Comparison of ENCODE assay signal across 27 mouse cellular contexts in the genomic region with DNA sequence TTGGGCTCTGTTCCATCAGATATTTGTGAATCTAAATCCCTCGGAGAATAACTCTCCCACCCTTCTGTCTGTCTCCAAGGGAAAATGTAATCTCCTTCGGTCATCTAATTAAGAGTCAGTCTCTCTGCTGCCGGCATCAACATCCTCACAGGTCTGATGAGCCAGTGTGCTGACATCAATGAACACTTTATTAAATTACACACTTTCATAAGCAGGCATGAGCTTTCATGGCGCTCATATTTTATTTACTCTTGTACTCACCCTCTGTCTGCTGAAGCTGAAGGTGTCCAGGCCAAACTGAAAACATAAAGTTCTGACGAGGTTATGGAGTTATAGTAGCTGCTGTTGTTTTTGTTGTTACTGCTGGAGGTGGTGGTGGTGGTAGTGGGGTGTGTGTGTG.
A peak's percentile ranks its signal among the peaks of the same experiment; 100 is the strongest.
DNase-seq lines count a peak whose midpoint lies in the region; ATAC-seq and TF ChIP-seq lines count a peak whose summit lies in the region.
"Had no signal": no experiment of that assay in that cellular context is flagged by ENCODE, and none has a peak within 500 bp of the region (broad histone marks: within the 10 kb centered on the region; RNA-seq: fewer than 3 reads in every experiment).

No protein-coding gene starts in this region.

- no peaks in the 10 kb centered on the region for H3K79me2 ChIP-seq in myocyte (ENCODE audit: control insufficient read depth, insufficient read depth)

- no peak overlapping the region for H3K9ac ChIP-seq in hindbrain, postnatal 0 days (replicated peaks; ENCODE audit: low read length)
- H3K9ac ChIP-seq in hindbrain, embryonic 12.5 days: no peak overlapping the region
- H3K9ac ChIP-seq in midbrain, postnatal 0 days (replicated peaks; ENCODE audit: low read length, poor library complexity, severe bottlenecking): no peak overlapping the region
- no peak overlapping the region for H3K9ac ChIP-seq in midbrain, embryonic 13.5 days (replicated peaks)
- H3K9ac ChIP-seq: forebrain, embryonic 13.5 days; heart, embryonic 13.5 days; hindbrain, embryonic 15.5 days had no signal

- 41% methylated on average over 5 of the region's 5 CpGs for WGBS in hindbrain, postnatal 0 days
- 75% methylated on average over 5 of the region's 5 CpGs for WGBS in hindbrain, embryonic 12.5 days
- WGBS in midbrain, postnatal 0 days: 44% methylated on average over 5 of the region's 5 CpGs
- WGBS in midbrain, embryonic 13.5 days: 59% methylated on average over 5 of the region's 5 CpGs

- ATAC-seq in hindbrain, postnatal 0 days: peak; percentile 35; the same call in 1 of the 2 replicates
- ATAC-seq in hindbrain, embryonic 12.5 days (ENCODE audit: low FRiP score): no peak
- ATAC-seq in midbrain, postnatal 0 days (ENCODE audit: low FRiP score): no peak
- no peak for ATAC-seq in midbrain, embryonic 13.5 days
- ATAC-seq: activated CD4-positive, CD25-positive, alpha-beta regulatory T cell, adult 4 months; CD4-positive, CD25-positive, alpha-beta regulatory T cell, adult 4 months; forebrain, embryonic 13.5 days; forebrain, embryonic 16.5 days; inflammation-experienced regulatory T-cells, adult 6 months; intestine, embryonic 16.5 days had no signal

- no peak for TF ChIP-seq POLR2A in myocyte (IDR thresholded peaks at IDR 0.05; ENCODE audit: insufficient read length, low read depth)

- H3K27ac ChIP-seq in hindbrain, postnatal 0 days: no peak overlapping the region
- no peak overlapping the region for H3K27ac ChIP-seq in hindbrain, embryonic 12.5 days
- H3K27ac ChIP-seq in midbrain, postnatal 0 days (ENCODE audit: low read depth, low read length): no peak overlapping the region
- H3K27ac ChIP-seq in midbrain, embryonic 13.5 days: no peak overlapping the region
- no peak overlapping the region for H3K27ac ChIP-seq in left cerebral cortex, adult 2 months
- H3K27ac ChIP-seq: forebrain, embryonic 10.5 days; forebrain, embryonic 13.5 days; heart, adult 2 months; heart, embryonic 10.5 days; heart, embryonic 13.5 days; hindbrain, embryonic 15.5 days had no signal

- H3K4me2 ChIP-seq in hindbrain, postnatal 0 days (ENCODE audit: low read depth, low read length): no peak overlapping the region
- no peak overlapping the region for H3K4me2 ChIP-seq in hindbrain, embryonic 12.5 days (replicated peaks)
- no peak overlapping the region for H3K4me2 ChIP-seq in midbrain, postnatal 0 days (ENCODE audit: low read depth, low read length, poor library complexity, severe bottlenecking)
- H3K4me2 ChIP-seq in midbrain, embryonic 13.5 days (replicated peaks): no peak overlapping the region
- peak overlapping the region; percentile 47 for H3K4me2 ChIP-seq in myocyte (ENCODE audit: low read depth)
- H3K4me2 ChIP-seq: forebrain, embryonic 13.5 days; heart, embryonic 13.5 days; hindbrain, embryonic 15.5 days had no signal

- peak; percentile 31 for DNase-seq in hindbrain, postnatal 0 days (ENCODE audit: low spot score)
- DNase-seq in midbrain, postnatal 0 days (ENCODE audit: low spot score): peak; percentile 30
- no peak for DNase-seq in left cerebral cortex, adult 2 months (ENCODE audit: extremely low spot score in 1 of 2, low spot score in 2 of 2)
- DNase-seq in cerebellum, adult 18-20 months: no peak
- DNase-seq: adrenal gland, postnatal 10 days; adrenal gland, postnatal 36 days; cerebellum, adult 11 months; cerebellum, adult 9-10 months; cerebellum, postnatal 14 days; gastrocnemius, postnatal 10 days; gastrocnemius, postnatal 36 days; heart, adult 2 months; heart, postnatal 14 days; heart, postnatal 4 days had no signal

- no peaks in the 10 kb centered on the region for H3K9me3 ChIP-seq in hindbrain, postnatal 0 days (ENCODE audit: low read length)
- no peaks in the 10 kb centered on the region for H3K9me3 ChIP-seq in hindbrain, embryonic 12.5 days (replicated peaks)
- no peaks in the 10 kb centered on the region for H3K9me3 ChIP-seq in midbrain, postnatal 0 days (ENCODE audit: low read length)
- no peaks in the 10 kb centered on the region for H3K9me3 ChIP-seq in midbrain, embryonic 13.5 days
- H3K9me3 ChIP-seq: forebrain, embryonic 10.5 days; forebrain, embryonic 13.5 days; heart, embryonic 10.5 days; heart, embryonic 13.5 days; hindbrain, embryonic 15.5 days had no signal

- H3K27me3 ChIP-seq in hindbrain, postnatal 0 days (ENCODE audit: insufficient read depth, low read length): no peaks in the 10 kb centered on the region
- H3K27me3 ChIP-seq in hindbrain, embryonic 12.5 days: no peaks in the 10 kb centered on the region
- no peaks in the 10 kb centered on the region for H3K27me3 ChIP-seq in midbrain, postnatal 0 days (ENCODE audit: insufficient read depth, low read length)
- H3K27me3 ChIP-seq in midbrain, embryonic 13.5 days: no peaks in the 10 kb centered on the region
- H3K27me3 ChIP-seq in myocyte (ENCODE audit: control insufficient read depth, insufficient read depth, insufficient read length): no peaks in the 10 kb centered on the region
- H3K27me3 ChIP-seq: forebrain, embryonic 13.5 days; heart, embryonic 13.5 days; hindbrain, embryonic 15.5 days had no signal

- no peak overlapping the region for H3K4me3 ChIP-seq in hindbrain, postnatal 0 days (ENCODE audit: low read length)
- H3K4me3 ChIP-seq in hindbrain, embryonic 12.5 days: no peak overlapping the region
- no peak overlapping the region for H3K4me3 ChIP-seq in midbrain, postnatal 0 days (ENCODE audit: low read depth, low read length)
- no peak overlapping the region for H3K4me3 ChIP-seq in midbrain, embryonic 13.5 days (replicated peaks)
- H3K4me3 ChIP-seq in myocyte: no peak overlapping the region
- no peak overlapping the region for H3K4me3 ChIP-seq in left cerebral cortex, adult 2 months
- H3K4me3 ChIP-seq: forebrain, embryonic 10.5 days; forebrain, embryonic 13.5 days; heart, adult 2 months; heart, embryonic 10.5 days; heart, embryonic 13.5 days; hindbrain, embryonic 15.5 days had no signal

- no peak for TF ChIP-seq CTCF in hindbrain, postnatal 0 days (IDR thresholded peaks at IDR 0.05; ENCODE audit: low read depth)
- TF ChIP-seq CTCF in midbrain, postnatal 0 days (IDR thresholded peaks at IDR 0.05): no peak
- TF ChIP-seq CTCF in left cerebral cortex, adult 2 months (IDR thresholded peaks at IDR 0.05): no peak

- H3K36me3 ChIP-seq in hindbrain, postnatal 0 days (ENCODE audit: insufficient read depth, low read length): no peaks in the 10 kb centered on the region
- no peaks in the 10 kb centered on the region for H3K36me3 ChIP-seq in hindbrain, embryonic 12.5 days
- H3K36me3 ChIP-seq in midbrain, postnatal 0 days (ENCODE audit: insufficient read depth, low read length): no peaks in the 10 kb centered on the region
- H3K36me3 ChIP-seq in midbrain, embryonic 13.5 days: no peaks in the 10 kb centered on the region
- no peaks in the 10 kb centered on the region for H3K36me3 ChIP-seq in myocyte (ENCODE audit: control insufficient read depth, insufficient read depth)
- H3K36me3 ChIP-seq: forebrain, embryonic 10.5 days; heart, embryonic 10.5 days; heart, embryonic 13.5 days; hindbrain, embryonic 15.5 days had no signal

- no peak overlapping the region for H3ac ChIP-seq in myocyte (ENCODE audit: control insufficient read depth, insufficient read length)

- no peaks in the 10 kb centered on the region for H3K4me1 ChIP-seq in hindbrain, postnatal 0 days (ENCODE audit: insufficient read depth, low read length)
- no peaks in the 10 kb centered on the region for H3K4me1 ChIP-seq in hindbrain, embryonic 12.5 days
- no peaks in the 10 kb centered on the region for H3K4me1 ChIP-seq in midbrain, postnatal 0 days (ENCODE audit: insufficient read depth, low read length)
- peaks cover 4% of the 10 kb centered on the region; the same call in 1 of the 2 replicates for H3K4me1 ChIP-seq in midbrain, embryonic 13.5 days (replicated peaks)
- H3K4me1 ChIP-seq: forebrain, embryonic 10.5 days; forebrain, embryonic 13.5 days; heart, embryonic 10.5 days; heart, embryonic 13.5 days; hindbrain, embryonic 15.5 days had no signal

- intact Hi-C loops in left cerebral cortex, adult 2 months (cut with DNase I): no loop called here

TF ChIP-seq in myocyte, 11 proteins besides CTCF, POLR2A, EP300 and RAD21:
- no peak for TF ChIP-seq TCF12 (IDR thresholded peaks at IDR 0.05; ENCODE audit: insufficient read depth, poor library complexity, severe bottlenecking)
- TF ChIP-seq REST (IDR thresholded peaks at IDR 0.05; ENCODE audit: insufficient read depth, insufficient read length): no peak
- TF ChIP-seq E2F4 (IDR thresholded peaks at IDR 0.05; ENCODE audit: insufficient read depth): no peak
- no peak for TF ChIP-seq SRF (IDR thresholded peaks at IDR 0.05; ENCODE audit: control insufficient read depth, insufficient read length, low read depth)
- no peak for TF ChIP-seq CEBPB (IDR thresholded peaks at IDR 0.05; ENCODE audit: insufficient read depth, poor library complexity, severe bottlenecking)
- TF ChIP-seq MYOD1 (IDR thresholded peaks at IDR 0.05; ENCODE audit: control insufficient read depth in 1 of 3, insufficient read length in 2 of 3, low read depth in 2 of 3): no peak
- TF ChIP-seq POLR2AphosphoS2 (IDR thresholded peaks at IDR 0.05; ENCODE audit: insufficient read length, low read depth): no peak
- no peak for TF ChIP-seq USF1 (IDR thresholded peaks at IDR 0.05; ENCODE audit: low read depth)
- TF ChIP-seq MAX (IDR thresholded peaks at IDR 0.05; ENCODE audit: low read depth): no peak
- TF ChIP-seq MYOG (IDR thresholded peaks at IDR 0.05; ENCODE audit: control insufficient read depth in 1 of 3, insufficient read depth in 1 of 3, insufficient read length in 2 of 3, low read depth in 2 of 3): no peak
- TF ChIP-seq TCF3 (IDR thresholded peaks at IDR 0.05; ENCODE audit: insufficient read length, low read depth): no peak

Comparison
In these comparisons a context has a peak if more than half of its experiments do, and no peak if none do; other contexts are left out.
1. DNase-seq: peak in hindbrain, postnatal 0 days (single experiment) and midbrain, postnatal 0 days (single experiment); none in left cerebral cortex, adult 2 months (0 of 2) and cerebellum, adult 18-20 months (0 of 2).